Mouse (Mus musculus): ENCODE measurements around the gene Hcrtr1. TPM values are rescaled to one million over a fixed set of nuclear protein-coding genes. Genes with fewer than 3 reads are reported as not detected.
A peak's percentile ranks its signal among the peaks of the same experiment; 100 is the strongest.

The Hcrtr1 gene
- polyA plus RNA-seq, 1 experiment: 0.66 TPM

DNA sequence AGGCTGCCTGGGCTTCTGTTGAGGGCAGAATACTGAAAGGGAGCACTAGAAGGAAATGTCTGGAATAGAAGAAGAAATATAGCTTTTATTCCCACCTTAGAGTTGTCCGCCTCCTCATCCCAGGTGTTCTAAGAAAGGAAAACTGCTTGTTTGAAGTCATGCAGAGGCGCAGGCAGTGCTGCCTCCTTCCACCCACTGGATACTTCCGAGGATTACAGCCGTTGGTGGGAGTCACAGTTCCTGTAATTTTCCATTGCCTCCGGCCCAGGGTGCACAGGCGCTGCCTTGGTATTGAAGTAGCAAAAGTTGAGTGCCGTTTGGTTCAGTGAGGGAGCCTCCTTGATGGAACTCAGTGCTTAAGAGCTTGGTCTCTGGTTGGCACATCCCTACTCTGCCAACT lies 29.1 kb downstream of the Hcrtr1 start:
- H3K4me1 ChIP-seq (ENCODE audit: control insufficient read depth, insufficient read depth, low read length): peaks cover 20% of the 10 kb centered on the region
- DNase-seq: no peak
- WGBS: 62% methylated on average over 7 of the region's 7 CpGs
- peak overlapping the region; percentile 38 for H3K4me3 ChIP-seq (replicated peaks; ENCODE audit: extremely low read depth, low read depth, low read length)
- TF ChIP-seq CTCF (IDR thresholded peaks at IDR 0.05; ENCODE audit: insufficient read depth, low read length): no peak
- no peak for TF ChIP-seq POLR2A (IDR thresholded peaks at IDR 0.05; ENCODE audit: borderline replicate concordance, extremely low read depth, low read depth, low read length)

DNA sequence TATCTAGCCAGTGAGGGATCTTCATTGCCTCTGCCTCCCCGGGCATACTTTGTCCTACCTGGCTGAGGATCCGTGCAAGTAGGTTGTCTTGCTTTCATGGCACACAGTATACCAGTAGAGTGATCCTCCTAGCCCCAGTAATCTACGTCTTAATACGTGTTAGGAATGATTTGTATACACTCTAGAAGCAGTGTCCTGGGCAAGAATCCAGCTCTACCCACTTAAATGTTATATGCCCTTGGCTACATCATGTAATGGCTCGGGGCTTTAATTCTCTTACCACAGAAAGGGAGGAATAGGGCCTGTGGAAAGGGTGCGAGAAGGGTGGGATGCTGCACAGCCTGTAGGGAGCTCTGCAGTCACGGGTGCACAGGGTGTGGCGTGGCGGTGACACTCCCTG lies 29.5 kb downstream of the Hcrtr1 start:
- 65% methylated on average over 9 of the region's 9 CpGs for WGBS
- Histone ChIP-seq H3K4me1 (ENCODE audit: control insufficient read depth, insufficient read depth, low read length) (peaks cover 20% of the 10 kb centered on the region), H3K4me3 (replicated peaks; ENCODE audit: extremely low read depth, low read depth, low read length) (peak overlapping the region; percentile 38)
- no peak for TF ChIP-seq POLR2A (IDR thresholded peaks at IDR 0.05; ENCODE audit: borderline replicate concordance, extremely low read depth, low read depth, low read length)
- no peak for DNase-seq

DNA sequence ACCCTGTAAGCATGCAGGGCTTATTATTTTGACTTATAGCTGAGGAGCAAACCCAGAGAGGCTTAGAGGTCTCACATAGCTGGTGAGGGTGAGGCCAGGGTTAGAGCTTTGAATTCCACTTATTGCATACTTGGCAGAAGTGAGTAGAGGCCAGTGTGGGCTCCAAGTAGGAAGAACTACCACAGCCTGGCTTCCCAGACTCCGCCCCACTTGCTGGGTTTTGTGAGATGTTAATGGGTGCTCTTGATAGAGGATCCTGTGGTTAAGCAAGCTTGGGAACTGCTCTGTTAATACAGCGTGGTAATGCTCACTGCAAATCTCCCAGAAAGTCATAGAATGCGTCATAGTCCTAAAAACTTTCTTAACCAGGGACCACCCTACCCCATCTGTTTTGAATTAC lies 30.2 kb downstream of the Hcrtr1 start:
- H3K4me3 ChIP-seq (replicated peaks; ENCODE audit: extremely low read depth, low read depth, low read length): no peak overlapping the region
- no peak for TF ChIP-seq CTCF (IDR thresholded peaks at IDR 0.05; ENCODE audit: insufficient read depth, low read length)
- TF ChIP-seq POLR2A (IDR thresholded peaks at IDR 0.05; ENCODE audit: borderline replicate concordance, extremely low read depth, low read depth, low read length): 0 out of 2 replicates have a peak, but pooled peaks have one; percentile 14

DNA sequence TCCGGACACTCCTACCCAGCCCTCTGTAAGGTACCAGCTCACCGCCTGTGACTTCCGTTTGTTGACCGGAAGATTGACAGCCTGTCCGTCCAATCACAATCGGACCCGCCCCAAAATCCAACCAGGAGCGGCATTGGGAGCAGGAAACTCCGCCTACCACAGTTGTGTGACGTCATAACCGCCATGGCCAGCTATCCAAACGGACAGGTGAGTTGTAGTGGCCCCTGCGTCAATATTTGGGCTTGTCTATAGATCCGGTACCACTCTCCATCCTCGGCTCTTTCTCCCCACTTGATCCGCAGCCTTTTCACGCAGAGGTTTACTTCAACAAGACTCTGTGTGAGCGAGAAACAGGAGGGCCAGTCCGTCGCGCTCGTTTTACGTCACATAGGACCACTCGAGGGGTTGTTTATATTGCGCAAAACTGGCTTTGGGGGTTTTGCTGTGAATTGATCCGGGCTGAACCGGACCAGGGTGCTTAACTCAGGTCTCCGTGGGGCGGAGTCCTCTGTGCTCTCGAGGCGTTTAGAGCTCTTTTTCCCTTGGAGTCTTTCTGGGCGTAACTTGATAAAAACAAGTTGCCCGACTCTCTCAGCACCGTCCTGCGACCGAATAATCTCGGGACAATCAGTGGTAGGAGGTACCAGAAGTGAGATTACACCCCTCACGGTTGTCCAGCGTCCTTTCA lies 31.6 kb downstream of the Hcrtr1 start:
- H3K4me3 ChIP-seq (replicated peaks; ENCODE audit: extremely low read depth, low read depth, low read length): peak overlapping the region; percentile 96
- DNase-seq: peak; percentile 100
- H3K4me1 ChIP-seq (ENCODE audit: control insufficient read depth, insufficient read depth, low read length): peaks cover 16% of the 10 kb centered on the region
- no peak for TF ChIP-seq CTCF (IDR thresholded peaks at IDR 0.05; ENCODE audit: insufficient read depth, low read length)
- peak; percentile 92; the same call in 1 of the 2 replicates for TF ChIP-seq POLR2A (IDR thresholded peaks at IDR 0.05; ENCODE audit: borderline replicate concordance, extremely low read depth, low read depth, low read length)
- under 1% methylated on average over 39 of the region's 39 CpGs for WGBS

More for the DNA sequence above, 30.2 kb downstream of the Hcrtr1 start:
- DNase-seq: peak; percentile 56
- 69% methylated on average over 3 of the region's 3 CpGs for WGBS
- peaks cover 20% of the 10 kb centered on the region for H3K4me1 ChIP-seq (ENCODE audit: control insufficient read depth, insufficient read depth, low read length)

DNA sequence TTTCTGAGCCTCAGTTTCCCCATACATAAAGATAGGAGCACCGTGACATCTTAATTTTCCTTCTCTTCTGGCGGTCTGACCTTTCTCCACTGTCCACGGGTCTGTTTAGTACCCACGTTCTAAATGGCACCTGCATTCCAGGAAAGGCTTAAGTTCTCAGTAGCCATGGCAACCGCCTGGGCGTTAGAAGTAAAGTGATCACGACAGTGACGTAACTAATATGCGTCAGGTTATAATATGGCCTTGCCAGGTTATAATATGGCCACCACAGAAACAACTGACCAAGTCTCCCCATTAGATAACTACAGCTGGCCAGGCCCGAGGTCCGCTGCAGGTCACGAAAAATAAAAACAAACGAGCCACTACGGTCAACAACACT lies 32.1 kb downstream of the Hcrtr1 start:
- Histone ChIP-seq H3K4me1 (ENCODE audit: control insufficient read depth, insufficient read depth, low read length) (peaks cover 14% of the 10 kb centered on the region), H3K4me3 (replicated peaks; ENCODE audit: extremely low read depth, low read depth, low read length) (peak overlapping the region; percentile 96)
- no peak for TF ChIP-seq POLR2A (IDR thresholded peaks at IDR 0.05; ENCODE audit: borderline replicate concordance, extremely low read depth, low read depth, low read length)
- no peak for TF ChIP-seq CTCF (IDR thresholded peaks at IDR 0.05; ENCODE audit: insufficient read depth, low read length)
- 12% methylated on average over 14 of the region's 14 CpGs for WGBS
- DNase-seq: no peak

DNA sequence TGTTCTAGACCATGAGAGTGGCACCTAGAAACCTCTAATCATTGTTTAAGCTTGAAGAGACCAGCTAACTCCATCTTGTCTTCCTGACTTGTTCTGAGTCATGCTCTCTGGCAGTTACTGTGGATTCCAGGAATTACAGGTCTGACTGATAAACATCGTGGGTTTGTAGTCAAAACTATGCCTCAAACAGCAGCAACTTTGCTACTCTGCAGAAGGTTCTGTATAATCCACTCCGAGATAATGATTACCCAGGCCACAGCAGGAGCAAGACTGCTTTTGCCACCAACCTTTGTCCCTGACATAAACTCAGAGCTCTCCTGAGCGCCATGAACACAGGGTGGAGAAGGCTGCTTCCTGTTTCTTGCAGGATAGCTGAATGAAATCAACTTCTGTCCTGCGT lies 34.6 kb downstream of the Hcrtr1 start:
- H3K4me3 ChIP-seq (replicated peaks; ENCODE audit: extremely low read depth, low read depth, low read length): no peak overlapping the region
- DNase-seq: no peak
- peaks cover 13% of the 10 kb centered on the region for H3K4me1 ChIP-seq (ENCODE audit: control insufficient read depth, insufficient read depth, low read length)
- TF ChIP-seq POLR2A (IDR thresholded peaks at IDR 0.05; ENCODE audit: borderline replicate concordance, extremely low read depth, low read depth, low read length): no peak
- no peak for TF ChIP-seq CTCF (IDR thresholded peaks at IDR 0.05; ENCODE audit: insufficient read depth, low read length)
- WGBS: 51% methylated on average over 4 of the region's 4 CpGs

DNA sequence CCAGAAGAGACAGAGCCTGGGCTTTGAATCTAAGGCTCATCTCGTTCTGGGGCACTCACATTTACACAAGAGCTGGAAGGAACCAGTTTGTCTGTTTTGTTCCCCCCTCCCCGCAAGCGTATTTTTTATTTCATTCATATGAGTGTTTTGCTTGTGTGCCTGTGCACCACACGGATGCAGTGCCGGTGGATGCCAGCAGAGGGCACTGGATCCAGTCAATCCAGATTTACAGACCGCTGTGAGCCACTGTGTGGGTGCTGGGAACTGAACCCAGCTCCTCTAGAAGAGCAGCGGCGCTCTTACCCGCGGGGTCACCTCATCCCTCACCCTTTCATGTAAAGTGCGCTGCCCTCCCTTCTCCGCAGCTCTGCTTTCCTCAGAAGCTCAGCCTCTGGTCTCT lies 35.5 kb downstream of the Hcrtr1 start:
- 82% methylated on average over 12 of the region's 12 CpGs for WGBS
- no peak for TF ChIP-seq POLR2A (IDR thresholded peaks at IDR 0.05; ENCODE audit: borderline replicate concordance, extremely low read depth, low read depth, low read length)
- DNase-seq: no peak
- H3K4me1 ChIP-seq (ENCODE audit: control insufficient read depth, insufficient read depth, low read length): peaks cover 13% of the 10 kb centered on the region
- H3K4me3 ChIP-seq (replicated peaks; ENCODE audit: extremely low read depth, low read depth, low read length): no peak overlapping the region

DNA sequence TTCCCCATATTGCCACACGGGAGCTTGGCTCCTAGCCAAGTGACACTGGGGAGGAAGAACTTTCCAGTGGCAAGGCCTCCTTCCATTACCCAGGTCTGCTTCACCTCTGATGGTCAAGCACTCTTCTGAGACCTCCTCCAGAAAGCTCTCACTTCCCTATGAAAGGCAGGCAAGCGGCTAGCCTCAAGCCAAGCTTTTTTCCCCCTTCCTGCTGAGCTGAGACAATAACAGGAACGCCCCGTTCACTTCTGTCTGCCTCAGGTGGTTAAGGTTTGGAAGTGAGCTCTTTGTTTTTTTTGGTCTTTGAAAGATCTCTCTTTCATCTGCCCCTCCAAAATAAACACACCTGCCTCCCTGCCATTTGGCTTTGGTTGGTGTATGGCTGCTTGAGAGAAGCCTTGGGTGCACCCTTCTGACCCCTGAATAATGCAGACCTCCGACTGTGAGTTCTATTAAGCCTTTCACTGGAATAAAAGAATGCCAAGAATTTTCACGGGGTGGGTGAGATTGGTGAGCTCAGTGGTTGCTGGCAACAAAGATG lies 37.0 kb downstream of the Hcrtr1 start, which contains the start of gene Pef1:
TSS of gene Pef1 (plus strand) at position 448 of the 541 bp plus-strand sequence.
- H3K4me3 ChIP-seq (replicated peaks; ENCODE audit: extremely low read depth, low read depth, low read length): no peak within 1 kb of the TSS
- H3K4me1 ChIP-seq (ENCODE audit: control insufficient read depth, insufficient read depth, low read length): peaks cover 11% of the 10 kb centered on the region
- DNase-seq: peak; percentile 46
- 12% methylated on average over 6 of the region's 6 CpGs for WGBS
- TF ChIP-seq CTCF (IDR thresholded peaks at IDR 0.05; ENCODE audit: insufficient read depth, low read length) (no peak), POLR2A (IDR thresholded peaks at IDR 0.05; ENCODE audit: borderline replicate concordance, extremely low read depth, low read depth, low read length) (no peak)

DNA sequence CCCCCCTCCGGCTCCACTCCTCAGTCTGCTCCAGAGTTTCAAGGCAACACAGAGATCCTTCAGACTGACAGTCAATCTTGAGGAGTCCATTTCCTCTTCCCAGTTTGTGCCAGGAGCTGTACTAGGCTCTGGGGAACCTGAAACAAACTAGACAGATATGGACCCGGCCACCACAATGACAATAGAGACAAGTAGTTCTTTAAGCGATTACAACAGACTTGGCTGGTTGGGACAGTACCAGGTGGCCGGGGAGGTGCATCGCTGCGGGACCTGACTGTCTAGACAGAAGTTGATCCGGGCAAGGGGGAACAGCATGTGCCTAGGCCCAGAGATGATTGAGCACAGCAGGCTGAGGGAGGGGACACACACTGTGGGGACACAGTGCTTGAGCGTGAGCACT lies 38.0 kb downstream of the Hcrtr1 start:
- peaks cover 7% of the 10 kb centered on the region for H3K4me1 ChIP-seq (ENCODE audit: control insufficient read depth, insufficient read depth, low read length)
- H3K4me3 ChIP-seq (replicated peaks; ENCODE audit: extremely low read depth, low read depth, low read length): no peak overlapping the region
- no peak for DNase-seq
- TF ChIP-seq POLR2A (IDR thresholded peaks at IDR 0.05; ENCODE audit: borderline replicate concordance, extremely low read depth, low read depth, low read length) (no peak), CTCF (IDR thresholded peaks at IDR 0.05; ENCODE audit: insufficient read depth, low read length) (no peak)
- 28% methylated on average over 8 of the region's 8 CpGs for WGBS

DNA sequence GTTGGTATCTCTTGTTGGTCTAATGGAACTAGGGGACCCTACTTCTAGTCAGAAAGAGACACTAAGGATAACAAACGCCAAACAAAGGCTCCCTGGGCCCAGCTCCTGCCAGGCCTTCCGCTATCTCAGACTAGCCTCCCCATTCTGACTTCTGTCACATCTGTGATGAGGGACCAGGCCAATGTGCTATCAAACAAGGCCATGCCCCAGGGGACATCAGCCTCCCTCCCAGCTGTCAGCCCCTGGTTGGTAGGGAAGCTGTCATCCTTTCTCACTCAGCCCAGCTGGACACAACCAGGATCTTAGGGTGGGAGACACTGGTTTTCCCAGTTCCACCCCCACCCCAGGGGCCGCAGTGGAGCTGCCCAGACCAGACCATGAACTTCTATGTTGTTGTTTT lies 44.0 kb downstream of the Hcrtr1 start:
- no peak for TF ChIP-seq CTCF (IDR thresholded peaks at IDR 0.05; ENCODE audit: insufficient read depth, low read length)
- no peak for TF ChIP-seq POLR2A (IDR thresholded peaks at IDR 0.05; ENCODE audit: borderline replicate concordance, extremely low read depth, low read depth, low read length)
- H3K4me3 ChIP-seq (replicated peaks; ENCODE audit: extremely low read depth, low read depth, low read length): no peak overlapping the region
- WGBS: 70% methylated on average over 3 of the region's 3 CpGs

More for the DNA sequence above, 44.0 kb downstream of the Hcrtr1 start:
- no peak for DNase-seq
- no peaks in the 10 kb centered on the region for H3K4me1 ChIP-seq (ENCODE audit: control insufficient read depth, insufficient read depth, low read length)

All from lung, adult 2 months (tissue).